Mouse (Mus musculus) gastrocnemius, postnatal 14 days (tissue): ENCODE measurements at regions not wholly inside any gene's neighbourhood (a gene's known extent, or its start where the extent isn't known, plus 50 kb on each side); places are given as distances from the start of the nearest gene placed in this dataset.

Experiments
- DNase-seq: peaks from one replicate; pipeline ENCODE4 v3.0.0; 2021; ENCODE audit warnings: mixed read lengths
- intact Hi-C: fragments of 180-260 bp; cut with DNase I; formaldehyde crosslinking; loops from one replicate; pipeline ENCODE4 v1.15.1; 2025; ENCODE audit warnings: low total_unique reads

- DNase-seq, result no peak
- intact Hi-C loops, result no loop called here
These were observed 593.8 kb upstream of the Map3k7 start for GRCm38 (mm10) chr4:31370062-31370461.

DNA sequence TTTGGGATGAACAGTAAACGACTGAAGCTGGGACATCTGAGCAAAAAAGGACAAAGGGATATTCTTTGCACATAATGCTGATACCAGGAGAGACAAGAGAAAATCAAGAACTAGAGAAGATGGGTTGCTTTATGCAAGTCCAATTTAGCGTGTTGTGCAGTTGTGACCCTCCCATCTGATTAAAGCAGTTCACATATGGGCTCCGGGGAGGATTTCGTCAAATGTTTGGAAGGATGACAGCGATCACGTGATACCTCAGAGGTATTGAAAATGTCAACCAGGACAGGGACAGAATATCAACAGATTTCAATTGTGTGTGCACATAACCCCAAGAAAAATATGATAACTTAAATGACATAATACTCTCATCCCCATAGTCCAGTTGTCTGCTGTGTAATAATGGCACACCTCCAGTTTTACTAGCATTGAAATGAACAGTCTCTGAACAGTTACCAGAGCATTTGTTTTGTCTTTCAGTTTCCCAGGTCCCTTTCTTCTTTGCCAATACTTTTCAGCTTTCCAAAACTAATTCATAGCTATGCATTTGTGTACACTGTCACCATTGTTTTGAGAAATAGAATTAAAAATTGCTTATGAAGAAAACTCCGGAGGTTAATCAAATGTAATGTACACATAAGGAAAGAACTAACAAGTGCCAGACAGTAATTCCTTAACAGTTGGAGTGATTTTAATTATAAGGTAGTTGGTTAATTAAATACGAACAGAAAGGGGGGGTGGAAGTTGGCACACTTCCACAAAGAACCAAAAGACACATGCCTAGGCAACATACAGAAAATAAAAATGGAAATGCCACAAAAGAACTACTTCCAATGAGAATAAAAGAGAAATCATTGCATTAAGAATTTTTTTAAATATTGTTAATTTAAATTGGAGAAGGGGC is 582.6 kb upstream of the Map3k7 start:
- intact Hi-C loops, result no loop called here
- DNase-seq, result no peak

- intact Hi-C loops, result no loop called here
- DNase-seq, result no peak
These were observed 570.8 kb upstream of the Map3k7 start for GRCm38 (mm10) chr4:31392932-31393632.

- intact Hi-C loops, result no loop called here
- no peak for DNase-seq
These were observed 568.4 kb upstream of the Map3k7 start for GRCm38 (mm10) chr4:31395538-31395937.

- intact Hi-C loops, result no loop called here
- no peak for DNase-seq
These were observed 559.9 kb upstream of the Map3k7 start for GRCm38 (mm10) chr4:31403976-31404375.

DNA sequence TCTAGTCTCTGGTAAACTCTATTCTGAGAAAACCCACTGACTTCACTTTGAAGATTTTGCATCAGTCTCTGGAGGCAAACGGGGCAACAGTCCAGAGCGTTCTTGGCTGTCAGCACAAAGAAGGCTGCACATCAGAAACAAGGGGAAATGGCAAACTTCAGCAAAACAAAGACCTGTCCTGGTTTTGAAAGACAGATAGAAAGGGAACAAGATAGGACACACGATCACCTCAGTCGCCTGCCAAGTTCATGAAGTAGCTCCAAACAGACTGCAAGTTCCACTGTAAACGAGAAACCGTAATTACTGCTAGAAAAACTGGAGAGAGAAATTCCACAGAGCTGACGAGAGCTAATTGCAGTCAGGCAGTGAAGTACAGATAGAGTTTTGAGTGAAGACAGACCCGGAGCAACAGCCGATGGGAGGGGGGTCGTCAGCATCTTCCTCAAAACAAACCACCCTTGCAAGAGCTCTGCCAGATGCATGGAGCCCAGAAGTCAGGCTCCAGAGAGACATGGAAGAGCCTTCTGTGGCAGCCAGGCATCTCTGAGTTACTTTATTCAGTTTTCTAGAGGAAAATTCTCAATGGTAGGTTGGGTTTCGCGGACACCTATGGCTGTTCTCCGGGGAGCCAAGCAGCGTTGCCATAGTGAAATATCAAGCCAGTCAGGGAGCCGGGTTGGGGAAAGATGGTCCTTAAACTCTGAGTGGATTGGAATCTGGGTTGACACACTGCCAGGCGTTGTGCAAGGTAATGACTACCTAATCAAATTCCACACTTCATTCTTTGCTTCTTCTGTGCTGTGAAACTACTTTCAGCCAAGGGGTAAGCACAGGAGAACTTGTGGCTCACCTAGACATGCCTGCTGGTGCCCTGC is 558.8 kb upstream of the Map3k7 start:
- peak; percentile 35 for DNase-seq
- intact Hi-C loops, result no loop called here

DNA sequence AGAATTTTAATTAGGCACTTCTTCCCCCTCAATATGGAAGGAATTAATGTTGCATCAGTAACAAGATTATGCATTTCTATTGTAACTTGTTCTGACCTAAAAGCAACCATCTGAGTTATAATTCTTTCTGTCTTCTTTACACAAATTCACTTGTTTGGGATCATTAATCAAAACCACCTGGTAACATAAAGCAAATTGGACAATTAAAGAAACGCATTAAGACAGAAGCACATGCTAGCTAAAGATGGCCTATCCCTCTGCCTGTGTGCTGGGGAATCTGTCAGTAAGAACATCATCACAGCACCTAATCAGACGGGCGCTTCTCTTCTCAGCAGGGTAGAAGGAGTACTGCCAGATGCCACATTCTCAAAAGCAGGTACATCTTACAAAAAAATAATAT is 553.7 kb upstream of the Map3k7 start:
- intact Hi-C loops, result no loop called here
- no peak for DNase-seq

- intact Hi-C loops, result no loop called here
- no peak for DNase-seq
These were observed 551.9 kb upstream of the Map3k7 start for GRCm38 (mm10) chr4:31411770-31412525.

GRCm38 (mm10) chr4:31417161-31417560 is 546.7 kb upstream of the Map3k7 start:
- intact Hi-C loops, result no loop called here
- no peak for DNase-seq

DNA sequence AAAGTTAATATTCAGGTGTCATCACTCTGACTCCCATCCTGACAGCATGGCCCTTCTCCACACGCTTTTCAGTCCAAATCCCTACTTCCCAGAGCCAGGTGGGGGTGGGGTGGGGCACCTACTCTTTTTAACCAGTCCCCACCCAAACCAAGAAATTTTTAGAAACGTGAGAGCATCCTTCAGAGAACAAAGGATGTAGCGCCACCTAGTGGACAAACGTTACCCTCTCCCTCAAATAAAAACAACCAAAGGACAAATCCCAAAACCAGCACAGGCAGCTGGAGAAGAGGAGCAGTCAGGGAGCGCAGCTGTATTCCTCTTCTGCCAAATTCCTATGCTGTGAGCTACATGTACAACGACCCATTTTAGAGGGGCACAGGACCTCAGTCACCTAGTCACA is 544.7 kb upstream of the Map3k7 start:
- DNase-seq, result peak; percentile 26
- intact Hi-C loops, result loop anchor here (1.0 kb wide), 1 partner anchor 33 kb away; no protein-coding TSS in a partner anchor

DNA sequence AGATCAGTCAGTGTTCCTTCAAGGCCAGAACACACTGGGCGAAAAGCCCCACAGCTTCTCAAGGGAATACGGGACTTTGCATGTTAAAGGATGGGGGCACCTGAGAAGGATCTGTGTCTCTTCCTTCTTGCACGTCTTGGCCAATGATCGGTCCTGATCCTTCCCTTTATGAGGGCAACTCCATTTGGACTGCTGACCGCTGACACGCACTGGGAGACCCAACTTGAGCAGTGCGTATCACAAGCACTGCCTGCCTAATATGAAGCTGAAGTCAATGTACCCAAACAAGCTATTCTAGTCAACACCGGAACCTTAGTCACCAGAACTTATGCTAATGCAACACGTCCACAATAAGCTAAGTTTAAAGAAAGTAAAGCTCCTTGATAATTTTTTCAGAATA is 543.7 kb upstream of the Map3k7 start:
- DNase-seq, result no peak
- intact Hi-C loops, result no loop called here

DNA sequence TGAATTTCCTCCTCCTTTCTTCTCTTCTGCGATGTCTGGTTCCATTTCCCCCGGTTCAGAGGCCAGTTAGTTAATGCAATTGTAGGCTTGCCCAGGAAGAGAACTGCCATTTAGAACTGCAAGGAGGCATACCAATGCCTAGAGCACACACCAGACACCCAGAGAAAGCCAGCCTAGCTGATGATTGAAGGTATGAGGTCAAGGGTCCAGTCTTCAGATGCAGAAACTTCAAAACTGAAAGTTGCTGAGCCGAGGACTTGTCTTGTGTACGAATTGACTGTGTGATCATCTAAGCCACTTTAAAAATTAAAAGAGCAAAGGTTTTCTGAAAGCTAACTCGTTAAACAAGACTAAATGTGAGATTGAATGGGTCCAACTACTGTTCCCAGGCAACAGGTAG is 542.5 kb upstream of the Map3k7 start:
- DNase-seq, result no peak
- intact Hi-C loops, result no loop called here

- no peak for DNase-seq
- intact Hi-C loops, result no loop called here
These were observed 538.8 kb upstream of the Map3k7 start for GRCm38 (mm10) chr4:31425135-31425534.

DNA sequence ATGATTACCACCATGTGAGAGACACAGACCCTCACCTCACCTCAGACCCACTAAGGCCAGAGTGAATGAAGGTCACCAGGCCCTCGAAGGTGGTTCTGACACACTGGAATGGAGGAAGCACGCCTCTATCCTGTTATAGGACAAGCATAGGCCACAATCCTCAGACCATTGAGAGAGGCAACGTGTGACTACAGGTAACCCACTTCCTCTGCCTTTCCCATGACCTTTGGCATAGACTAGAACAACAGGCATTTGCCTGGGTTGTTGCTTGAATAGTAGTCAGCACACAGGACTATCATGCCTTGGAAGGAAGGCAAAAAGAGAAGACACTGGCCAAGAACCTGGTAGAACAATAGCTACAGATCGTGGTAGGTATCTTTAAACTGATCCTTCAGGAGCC is 538.2 kb upstream of the Map3k7 start:
- intact Hi-C loops, result no loop called here
- no peak for DNase-seq

- no peak for DNase-seq
- intact Hi-C loops, result no loop called here
These were observed 537.5 kb upstream of the Map3k7 start for GRCm38 (mm10) chr4:31426169-31427030.

DNA sequence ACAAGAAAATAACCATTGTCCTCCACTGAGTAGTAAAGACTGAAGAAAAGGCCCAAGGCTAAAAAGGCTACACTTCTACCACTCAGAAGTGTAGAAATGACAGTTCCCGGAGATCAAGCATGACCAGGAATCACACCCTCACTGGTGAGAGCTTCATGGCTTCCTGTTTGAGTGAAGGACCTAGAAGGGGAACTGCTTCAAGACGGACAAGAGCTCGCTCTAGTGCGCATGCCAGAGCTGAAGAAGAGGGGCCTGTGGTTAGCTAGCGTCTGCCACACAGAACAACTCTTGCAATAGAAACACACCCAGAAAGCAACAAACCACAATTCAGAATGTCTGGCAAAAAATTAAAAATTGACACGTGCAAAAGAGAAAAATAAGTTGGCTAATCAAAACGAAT is 530.0 kb upstream of the Map3k7 start:
- intact Hi-C loops, result no loop called here
- no peak for DNase-seq

DNA sequence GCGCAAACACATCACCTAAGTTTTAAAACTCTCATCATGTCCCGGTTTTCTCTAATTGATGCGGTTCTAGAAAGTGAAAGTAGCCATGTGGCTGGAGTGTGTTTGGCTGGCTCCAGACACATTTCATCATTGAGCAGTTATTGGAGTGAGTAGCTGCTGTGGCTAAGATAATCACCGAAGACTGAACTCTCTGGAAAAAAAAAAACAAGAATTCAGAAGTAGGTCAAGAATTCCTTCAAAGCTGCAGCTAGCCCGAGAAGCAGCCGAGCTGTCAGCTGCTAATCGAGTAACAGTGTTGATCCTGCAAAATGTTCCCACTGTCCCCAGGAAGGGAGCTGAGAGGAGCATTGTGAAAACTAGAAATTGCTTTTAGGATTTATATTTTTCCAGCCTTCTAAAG is 509.0 kb upstream of the Map3k7 start:
- no peak for DNase-seq
- intact Hi-C loops, result no loop called here

GRCm38 (mm10) chr4:31455466-31455865 is 508.4 kb upstream of the Map3k7 start:
- intact Hi-C loops, result no loop called here
- no peak for DNase-seq
